Mouse (Mus musculus) midbrain, embryonic 11.5 days (tissue): ENCODE measurements around the gene Rsph14. TPM values are rescaled to one million over a fixed set of nuclear protein-coding genes. Genes with fewer than 3 reads are reported as not detected.

ENCODE experiments used
- ATAC-seq: fragments of 200-750 bp; cut with Nextera tagmentation; 2 replicates; pipeline ENCODE4 v1.8.0; 2017; ENCODE audit warnings: moderate TSS enrichment, moderate library complexity; ENCODE audit not compliant: low FRiP score
- DNase-seq: peaks from one replicate; pipeline ENCODE4 v3.0.0; 2015; ENCODE audit warnings: low spot score; ENCODE audit errors: missing footprints
- H3K27ac ChIP-seq: fragments of 300-500 bp; sonication (generic); 2 replicates; pipeline ENCODE4 v1.5.1; 2014; ENCODE audit warnings: low read depth, low read length
- H3K27me3 ChIP-seq: fragments of 300-500 bp; sonication (generic); 2 replicates; pipeline ENCODE4 v1.6.1; 2014; ENCODE audit warnings: mild to moderate bottlenecking, low read length, moderate library complexity, mixed read lengths; ENCODE audit not compliant: control insufficient read depth, insufficient read depth
- H3K36me3 ChIP-seq: fragments of 300-500 bp; sonication (generic); 2 replicates; pipeline ENCODE4 v1.6.1; 2014; ENCODE audit warnings: mild to moderate bottlenecking, low read length, moderate library complexity, mixed read lengths; ENCODE audit not compliant: control insufficient read depth, insufficient read depth
- H3K4me1 ChIP-seq: fragments of 300-500 bp; sonication (generic); 2 replicates; pipeline ENCODE4 v1.6.1; 2014; ENCODE audit warnings: low read length; ENCODE audit not compliant: control insufficient read depth, insufficient read depth
- H3K4me2 ChIP-seq: fragments of 300-500 bp; sonication (generic); 2 replicates; pipeline ENCODE4 v1.6.1; 2014; ENCODE audit warnings: mild to moderate bottlenecking, moderate library complexity
- H3K4me3 ChIP-seq: fragments of 300-500 bp; sonication (generic); 2 replicates; pipeline ENCODE4 v1.5.1; 2014; ENCODE audit warnings: low read depth, low read length
- H3K9ac ChIP-seq: fragments of 300-500 bp; sonication (generic); 2 replicates; pipeline ENCODE4 v1.6.1; 2014; ENCODE audit warnings: low read length
- H3K9me3 ChIP-seq: fragments of 300-500 bp; sonication (generic); 2 replicates; pipeline ENCODE4 v1.6.1; 2016; ENCODE audit warnings: low read length; ENCODE audit not compliant: control insufficient read depth
- WGBS: fragments of 180-500 bp; shearing (Covaris S2); extraction: QIAGEN DNeasy Blood & Tissue Kit; methylation state at CpG from one replicate; pipeline ENCODE4 v1.1.7; 2014; 5-methylcytosine and 5-hydroxymethylcytosine counted together
- polyA plus RNA-seq: library from polyadenylated mRNA; unstranded; fragments of >200 nt; fragmentation: Nextera tagmentation; extraction: Ambion mirVana; gene quantifications from 2 replicates; pipeline ENCODE4 v1.2.1, GENCODE M21; 2014

Gene Rsph14
- polyA plus RNA-seq, 1 experiment from 2014 or later = not detected

GRCm38 (mm10) chr10:75020271-75020670, 12.1 kb downstream of the Rsph14 start:
- ATAC-seq (no peak), DNase-seq (no peak)
- Histone ChIP-seq H3K9ac (no peak overlapping the region), H3K27me3 (no peaks in the 10 kb centered on the region), H3K4me1 (no peaks in the 10 kb centered on the region), H3K27ac (no peak overlapping the region), H3K9me3 (no peaks in the 10 kb centered on the region), H3K4me2 (no peak overlapping the region), H3K36me3 (no peaks in the 10 kb centered on the region), H3K4me3 (no peak overlapping the region)
- WGBS = 59% methylated on average over 2 of the region's 2 CpGs

GRCm38 (mm10) chr10:75016481-75016880, 15.9 kb downstream of the Rsph14 start:
- 94% methylated on average over 4 of the region's 4 CpGs for WGBS
- H3K4me2 ChIP-seq = no peak overlapping the region
- H3K36me3 ChIP-seq = no peaks in the 10 kb centered on the region
- H3K27me3 ChIP-seq = no peaks in the 10 kb centered on the region
- ATAC-seq = no peak
- no peak overlapping the region for H3K27ac ChIP-seq
- no peak for DNase-seq
- H3K9ac ChIP-seq = no peak overlapping the region
- H3K4me1 ChIP-seq = no peaks in the 10 kb centered on the region
- H3K9me3 ChIP-seq = no peaks in the 10 kb centered on the region
- H3K4me3 ChIP-seq = no peak overlapping the region

- Histone ChIP-seq H3K27ac (no peak overlapping the region), H3K9ac (no peak overlapping the region), H3K36me3 (no peaks in the 10 kb centered on the region), H3K4me2 (no peak overlapping the region), H3K9me3 (no peaks in the 10 kb centered on the region), H3K4me1 (no peaks in the 10 kb centered on the region), H3K4me3 (no peak overlapping the region), H3K27me3 (no peaks in the 10 kb centered on the region)
- ATAC-seq (peak; percentile 31; the same call in 1 of the 2 replicates), DNase-seq (no peak)
- WGBS = 74% methylated on average over 14 of the region's 14 CpGs
These were observed 16.9 kb downstream of the Rsph14 start for GRCm38 (mm10) chr10:75015465-75015864.

- H3K36me3 ChIP-seq = no peaks in the 10 kb centered on the region
- 93% methylated on average over 15 of the region's 15 CpGs for WGBS
- H3K4me1 ChIP-seq = peaks cover 8% of the 10 kb centered on the region
These were observed 21.7 kb downstream of the Rsph14 start for GRCm38 (mm10) chr10:75010704-75011103.

GRCm38 (mm10) chr10:75006889-75007662, 25.3 kb downstream of the Rsph14 start:
- H3K36me3 ChIP-seq = no peaks in the 10 kb centered on the region
- WGBS = 49% methylated on average over 8 of the region's 8 CpGs
- H3K4me2 ChIP-seq = no peak overlapping the region
- H3K4me1 ChIP-seq = peaks cover 8% of the 10 kb centered on the region
- H3K9ac ChIP-seq = no peak overlapping the region
- H3K4me3 ChIP-seq = no peak overlapping the region
- H3K27ac ChIP-seq = no peak overlapping the region
- DNase-seq (no peak), ATAC-seq (peak; percentile 3; the same call in 1 of the 2 replicates)
- no peaks in the 10 kb centered on the region for H3K27me3 ChIP-seq
- H3K9me3 ChIP-seq = no peaks in the 10 kb centered on the region

More at GRCm38 (mm10) chr10:75010704-75011103, 21.7 kb downstream of the Rsph14 start:
- H3K9ac ChIP-seq = no peak overlapping the region
- ATAC-seq (no peak), DNase-seq (no peak)
- no peaks in the 10 kb centered on the region for H3K27me3 ChIP-seq
- no peak overlapping the region for H3K4me3 ChIP-seq
- H3K4me2 ChIP-seq = no peak overlapping the region
- H3K27ac ChIP-seq = no peak overlapping the region
- no peaks in the 10 kb centered on the region for H3K9me3 ChIP-seq

GRCm38 (mm10) chr10:75004067-75004466, 28.3 kb downstream of the Rsph14 start:
- no peak overlapping the region for H3K4me2 ChIP-seq
- H3K4me1 ChIP-seq = peaks cover 13% of the 10 kb centered on the region
- no peak for DNase-seq
- no peaks in the 10 kb centered on the region for H3K9me3 ChIP-seq
- H3K27me3 ChIP-seq = no peaks in the 10 kb centered on the region
- H3K27ac ChIP-seq = no peak overlapping the region
- no peak overlapping the region for H3K4me3 ChIP-seq
- no peak overlapping the region for H3K9ac ChIP-seq
- no peak for ATAC-seq
- WGBS = 86% methylated on average over 3 of the region's 3 CpGs
- no peaks in the 10 kb centered on the region for H3K36me3 ChIP-seq

- no peak overlapping the region for H3K4me2 ChIP-seq
- H3K27me3 ChIP-seq = no peaks in the 10 kb centered on the region
- ATAC-seq = no peak
- no peak overlapping the region for H3K27ac ChIP-seq
- no peak overlapping the region for H3K4me3 ChIP-seq
- WGBS = 95% methylated on average over 8 of the region's 8 CpGs
- peaks cover 5% of the 10 kb centered on the region; the same call in 1 of the 2 replicates for H3K4me1 ChIP-seq
- no peaks in the 10 kb centered on the region for H3K9me3 ChIP-seq
- no peaks in the 10 kb centered on the region for H3K36me3 ChIP-seq
- no peak overlapping the region for H3K9ac ChIP-seq
- DNase-seq = no peak
These were observed 31.0 kb downstream of the Rsph14 start for GRCm38 (mm10) chr10:75001391-75001790.

- Histone ChIP-seq H3K9me3 (no peaks in the 10 kb centered on the region), H3K4me3 (peak overlapping the region; percentile 15; the same call in 1 of the 2 replicates), H3K9ac (no peak overlapping the region; the same call in 1 of the 2 replicates), H3K36me3 (peaks cover 7% of the 10 kb centered on the region; the same call in 1 of the 2 replicates), H3K27me3 (peaks cover 2% of the 10 kb centered on the region; the same call in 1 of the 2 replicates), H3K4me2 (peak overlapping the region; percentile 42), H3K27ac (no peak overlapping the region), H3K4me1 (peaks cover 20% of the 10 kb centered on the region)
- DNase-seq (no peak), ATAC-seq (peak; percentile 57)
- 2% methylated on average over 17 of the region's 17 CpGs for WGBS
These were observed 37.0 kb downstream of the Rsph14 start for GRCm38 (mm10) chr10:74995377-74995776.

- WGBS = 7% methylated on average over 5 of the region's 5 CpGs
- Histone ChIP-seq H3K4me1 (peaks cover 16% of the 10 kb centered on the region), H3K9ac (no peak overlapping the region), H3K27me3 (peaks cover 2% of the 10 kb centered on the region; the same call in 1 of the 2 replicates), H3K4me2 (no peak overlapping the region), H3K27ac (no peak overlapping the region), H3K4me3 (no peak overlapping the region), H3K9me3 (no peaks in the 10 kb centered on the region), H3K36me3 (peaks cover 7% of the 10 kb centered on the region; the same call in 1 of the 2 replicates)
- DNase-seq (peak; percentile 86), ATAC-seq (peak; percentile 14)
These were observed 37.5 kb downstream of the Rsph14 start for GRCm38 (mm10) chr10:74994863-74995262.
